Mouse (Mus musculus) forebrain, embryonic 11.5 days (tissue): ENCODE measurements around the gene Hdac9. TPM values are rescaled to one million over a fixed set of nuclear protein-coding genes. Genes with fewer than 3 reads are reported as not detected.

Experiments used
- ATAC-seq: fragments of 200-750 bp; cut with Nextera tagmentation; replicated peaks from 2 replicates; pipeline ENCODE4 v1.8.0; 2017; ENCODE audit warnings: moderate TSS enrichment; ENCODE audit not compliant: low FRiP score
- DNase-seq: peaks from one replicate; pipeline ENCODE4 v3.0.0-alpha.2; 2017; ENCODE audit warnings: low spot score
- H3K27ac ChIP-seq: fragments of 300-500 bp; sonication (generic); 2 replicates; pipeline ENCODE4 v1.5.1; 2014; ENCODE audit warnings: low read depth, low read length
- H3K27me3 ChIP-seq: fragments of 300-500 bp; sonication (generic); 2 replicates; pipeline ENCODE4 v1.6.1; 2014; ENCODE audit warnings: mild to moderate bottlenecking, low read length, mixed read lengths; ENCODE audit not compliant: control insufficient read depth, insufficient read depth
- H3K36me3 ChIP-seq: fragments of 300-500 bp; sonication (generic); 2 replicates; pipeline ENCODE4 v1.6.1; 2014; ENCODE audit warnings: mild to moderate bottlenecking, low read length, moderate library complexity, mixed read lengths; ENCODE audit not compliant: control insufficient read depth, insufficient read depth
- H3K4me1 ChIP-seq: fragments of 300-500 bp; sonication (generic); replicated peaks from 2 replicates; pipeline ENCODE4 v1.6.1; 2014; ENCODE audit warnings: low read length, mixed read lengths; ENCODE audit not compliant: control insufficient read depth, insufficient read depth
- H3K4me2 ChIP-seq: fragments of 300-500 bp; sonication (generic); 2 replicates; pipeline ENCODE4 v1.6.1; 2014; ENCODE audit warnings: low read depth, mild to moderate bottlenecking, low read length, moderate library complexity, mixed read lengths; ENCODE audit not compliant: severe bottlenecking
- H3K4me3 ChIP-seq: fragments of 300-500 bp; sonication (generic); 2 replicates; pipeline ENCODE4 v1.5.1; 2014; ENCODE audit warnings: low read depth, low read length
- H3K9ac ChIP-seq: fragments of 300-500 bp; sonication (generic); 2 replicates; pipeline ENCODE4 v1.6.1; 2014; ENCODE audit warnings: low read length
- H3K9me3 ChIP-seq: fragments of 300-500 bp; sonication (generic); 2 replicates; pipeline ENCODE4 v1.6.1; 2016; ENCODE audit warnings: low read length, mixed read lengths; ENCODE audit not compliant: control insufficient read depth
- WGBS: fragments of 180-500 bp; shearing (Covaris S2); extraction: QIAGEN DNeasy Blood & Tissue Kit; methylation state at CpG from one replicate; pipeline ENCODE4 v1.1.7; 2014; 5-methylcytosine and 5-hydroxymethylcytosine counted together
- polyA plus RNA-seq: library from polyadenylated mRNA; unstranded; fragments of >200 nt; fragmentation: Nextera tagmentation; extraction: Ambion mirVana; gene quantifications from 2 replicates; pipeline ENCODE4 v1.2.1, GENCODE M21; 2014

The Hdac9 gene
- polyA plus RNA-seq, 1 experiment from 2014 or later = 9.6 TPM

- ATAC-seq (no peak), DNase-seq (no peak)
- 72% methylated on average over 14 of the region's 14 CpGs for WGBS
Observed at GRCm38 (mm10) chr12:34714266-34714939, 202.5 kb downstream of the Hdac9 start.

DNA sequence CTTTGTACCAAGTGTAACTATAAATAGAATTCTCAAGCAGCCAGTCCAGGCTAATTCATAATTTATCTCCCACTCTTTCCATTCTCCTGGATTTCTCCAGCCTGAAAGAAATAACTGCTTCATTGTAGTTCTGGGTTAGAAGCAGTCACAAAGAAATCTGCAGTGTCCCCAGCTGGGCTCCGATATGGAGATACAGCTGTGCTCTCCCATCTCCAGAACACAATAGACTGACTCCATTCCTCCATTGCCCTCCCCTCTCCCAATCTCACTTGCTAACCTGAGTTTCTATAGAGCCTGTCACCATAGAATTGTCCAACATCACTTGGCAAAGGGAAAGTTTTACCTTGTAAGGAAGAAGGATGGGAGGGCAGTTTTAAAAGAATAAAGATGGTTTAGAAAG lies 218.9 kb downstream of the Hdac9 start:
- Histone ChIP-seq H3K4me1 (0 out of 2 replicates have a peak, but pooled peaks cover 2% of the 10 kb centered on the region), H3K27me3 (no peaks in the 10 kb centered on the region), H3K9ac (no peak overlapping the region), H3K4me2 (no peak overlapping the region), H3K9me3 (no peaks in the 10 kb centered on the region), H3K36me3 (no peaks in the 10 kb centered on the region), H3K4me3 (no peak overlapping the region), H3K27ac (no peak overlapping the region)
- DNase-seq = no peak
- WGBS = 43% methylated on average over 1 of the region's 1 CpGs
- ATAC-seq = no peak

More at GRCm38 (mm10) chr12:34714266-34714939, 202.5 kb downstream of the Hdac9 start:
- no peak overlapping the region for H3K4me3 ChIP-seq
- H3K27ac ChIP-seq = no peak overlapping the region
- no peaks in the 10 kb centered on the region for H3K4me1 ChIP-seq
- no peak overlapping the region for H3K9ac ChIP-seq
- no peaks in the 10 kb centered on the region for H3K36me3 ChIP-seq
- no peak overlapping the region for H3K4me2 ChIP-seq
- H3K27me3 ChIP-seq = no peaks in the 10 kb centered on the region
- H3K9me3 ChIP-seq = no peaks in the 10 kb centered on the region

GRCm38 (mm10) chr12:34696736-34697135 lies 220.2 kb downstream of the Hdac9 start:
- WGBS = 88% methylated on average over 1 of the region's 1 CpGs
- 0 out of 2 replicates have a peak, but pooled peaks cover 2% of the 10 kb centered on the region for H3K4me1 ChIP-seq
- DNase-seq (no peak), ATAC-seq (no peak)
- no peaks in the 10 kb centered on the region for H3K36me3 ChIP-seq
- no peaks in the 10 kb centered on the region for H3K9me3 ChIP-seq
- no peak overlapping the region for H3K4me2 ChIP-seq
- no peaks in the 10 kb centered on the region for H3K27me3 ChIP-seq
- H3K4me3 ChIP-seq = no peak overlapping the region
- no peak overlapping the region for H3K27ac ChIP-seq
- H3K9ac ChIP-seq = no peak overlapping the region

DNA sequence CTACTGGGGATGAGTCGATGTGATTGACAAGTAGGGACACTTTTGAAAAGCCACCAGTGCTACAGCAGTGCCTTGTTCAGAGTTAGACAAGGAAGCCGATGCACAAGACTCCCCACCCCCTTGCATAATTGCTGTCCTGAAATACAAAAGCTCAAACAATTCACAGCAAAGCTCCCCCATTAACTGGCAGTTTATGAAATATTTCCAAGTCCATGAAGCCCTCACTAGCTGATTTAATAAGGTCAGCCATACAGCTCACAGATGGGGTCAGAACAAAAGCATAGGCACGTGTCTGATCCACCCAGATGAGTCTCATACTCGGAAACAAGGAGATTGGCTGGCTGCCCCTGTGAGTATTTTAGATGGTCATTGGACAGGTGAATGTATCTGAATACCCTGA lies 228.0 kb downstream of the Hdac9 start:
- Histone ChIP-seq H3K27ac (no peak overlapping the region), H3K4me3 (no peak overlapping the region), H3K36me3 (no peaks in the 10 kb centered on the region), H3K9ac (no peak overlapping the region), H3K4me2 (no peak overlapping the region), H3K27me3 (no peaks in the 10 kb centered on the region), H3K4me1 (no peaks in the 10 kb centered on the region), H3K9me3 (no peaks in the 10 kb centered on the region)
- WGBS = 67% methylated on average over 4 of the region's 4 CpGs
- DNase-seq (no peak), ATAC-seq (no peak)

DNA sequence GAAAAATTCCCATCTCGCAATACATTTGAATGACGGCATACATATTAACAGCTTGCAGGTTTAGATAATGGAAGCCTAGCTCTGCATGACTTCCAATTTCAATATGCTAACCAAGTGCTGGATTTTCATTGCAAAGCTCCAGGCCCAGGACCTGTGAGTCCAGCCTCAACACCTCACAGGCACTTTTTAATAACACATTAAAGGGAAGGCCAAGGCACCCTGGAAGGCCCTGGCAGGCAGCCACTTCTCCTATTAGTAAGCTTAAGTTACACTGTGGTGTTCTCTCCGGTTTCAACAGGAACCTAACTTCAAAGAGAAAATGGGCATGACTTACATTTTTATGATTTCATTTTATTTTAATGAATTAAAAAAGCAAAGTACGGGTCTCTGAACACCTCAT lies 233.5 kb downstream of the Hdac9 start:
- H3K27me3 ChIP-seq = no peaks in the 10 kb centered on the region
- H3K36me3 ChIP-seq = no peaks in the 10 kb centered on the region
- DNase-seq = peak; percentile 55
- H3K4me2 ChIP-seq = no peak overlapping the region
- H3K9me3 ChIP-seq = no peaks in the 10 kb centered on the region
- 57% methylated on average over 4 of the region's 4 CpGs for WGBS
- no peak overlapping the region for H3K4me3 ChIP-seq
- no peak overlapping the region for H3K27ac ChIP-seq
- ATAC-seq = peak; percentile 39; the same call in 1 of the 2 replicates
- no peaks in the 10 kb centered on the region for H3K4me1 ChIP-seq
- no peak overlapping the region for H3K9ac ChIP-seq

DNA sequence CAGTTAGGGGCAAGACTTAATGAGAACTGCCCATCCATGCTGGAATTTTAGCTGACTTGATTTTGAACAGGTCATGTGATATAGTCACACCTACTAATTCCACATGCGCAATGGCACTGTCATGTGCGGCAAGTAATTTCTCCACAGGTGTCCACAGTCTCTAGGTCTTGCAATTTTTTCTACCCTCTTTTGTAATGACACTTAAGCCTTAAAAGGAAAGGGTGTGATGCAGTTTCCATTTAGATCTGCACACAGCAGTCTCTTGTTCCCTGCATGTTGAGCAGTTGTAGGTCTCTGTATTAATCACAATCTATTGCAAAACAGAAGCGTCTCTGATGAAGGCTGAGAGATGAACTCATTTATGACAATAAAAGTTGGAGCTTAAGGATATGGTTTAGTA lies 234.2 kb downstream of the Hdac9 start:
- no peaks in the 10 kb centered on the region for H3K9me3 ChIP-seq
- no peaks in the 10 kb centered on the region for H3K27me3 ChIP-seq
- no peaks in the 10 kb centered on the region for H3K36me3 ChIP-seq
- DNase-seq = no peak
- H3K4me3 ChIP-seq = no peak overlapping the region
- no peaks in the 10 kb centered on the region for H3K4me1 ChIP-seq
- no peak overlapping the region for H3K4me2 ChIP-seq
- ATAC-seq = no peak
- H3K9ac ChIP-seq = no peak overlapping the region
- no peak overlapping the region for H3K27ac ChIP-seq
- WGBS = 88% methylated on average over 3 of the region's 3 CpGs

- WGBS = 44% methylated on average over 5 of the region's 5 CpGs
- Histone ChIP-seq H3K27me3 (no peaks in the 10 kb centered on the region), H3K4me2 (no peak overlapping the region), H3K9me3 (no peaks in the 10 kb centered on the region), H3K9ac (no peak overlapping the region), H3K27ac (no peak overlapping the region), H3K4me3 (no peak overlapping the region), H3K36me3 (no peaks in the 10 kb centered on the region), H3K4me1 (no peaks in the 10 kb centered on the region)
- DNase-seq (no peak), ATAC-seq (no peak)
Observed at GRCm38 (mm10) chr12:34680576-34680975, 236.3 kb downstream of the Hdac9 start.

DNA sequence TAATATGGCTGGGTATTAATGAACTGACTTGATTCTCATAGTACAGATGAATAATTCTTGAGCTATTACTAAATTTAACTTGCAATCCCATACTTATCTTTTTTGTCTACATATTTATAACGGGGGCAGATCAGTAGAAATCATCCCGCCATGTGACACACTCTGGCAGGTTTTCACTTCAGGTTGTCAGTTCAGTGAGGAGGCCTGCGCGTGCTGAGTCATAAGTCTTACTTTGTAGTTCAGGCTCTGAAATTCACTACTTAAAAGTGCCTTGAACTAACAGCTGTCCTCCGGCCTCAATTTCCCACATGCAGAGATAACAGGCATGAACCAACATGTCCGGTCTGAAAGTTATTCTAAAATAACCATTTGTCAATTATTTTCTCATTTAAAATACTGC lies 239.8 kb downstream of the Hdac9 start:
- Histone ChIP-seq H3K27ac (no peak overlapping the region), H3K4me1 (no peaks in the 10 kb centered on the region), H3K27me3 (no peaks in the 10 kb centered on the region), H3K36me3 (no peaks in the 10 kb centered on the region), H3K4me3 (no peak overlapping the region), H3K9ac (no peak overlapping the region), H3K4me2 (no peak overlapping the region), H3K9me3 (no peaks in the 10 kb centered on the region)
- 91% methylated on average over 6 of the region's 6 CpGs for WGBS
- DNase-seq (no peak), ATAC-seq (no peak)

DNA sequence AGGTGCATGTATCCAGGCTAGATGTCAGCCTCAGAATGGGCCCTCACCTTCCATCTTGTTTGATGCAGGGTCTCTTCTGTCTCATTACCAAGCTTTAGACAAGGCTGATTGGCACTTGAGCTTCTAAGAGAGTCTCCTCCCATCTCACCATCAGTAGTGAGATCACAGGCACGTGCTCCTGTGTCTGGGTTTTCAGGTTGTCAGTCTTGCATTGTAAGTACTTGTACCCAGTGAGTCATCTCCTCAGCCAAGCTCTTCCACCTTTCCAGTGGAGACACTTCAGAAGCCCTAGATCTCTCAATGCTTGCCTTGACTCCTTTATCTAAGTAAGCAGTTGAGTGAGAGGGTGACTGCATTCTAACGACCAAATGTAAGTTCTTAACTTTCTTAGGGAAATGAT lies 242.7 kb downstream of the Hdac9 start:
- no peak overlapping the region for H3K9ac ChIP-seq
- H3K27me3 ChIP-seq = no peaks in the 10 kb centered on the region
- H3K9me3 ChIP-seq = no peaks in the 10 kb centered on the region
- H3K27ac ChIP-seq = no peak overlapping the region
- no peak overlapping the region for H3K4me2 ChIP-seq
- H3K4me3 ChIP-seq = no peak overlapping the region
- 71% methylated on average over 2 of the region's 2 CpGs for WGBS
- DNase-seq (no peak), ATAC-seq (no peak)
- H3K36me3 ChIP-seq = no peaks in the 10 kb centered on the region
- H3K4me1 ChIP-seq = no peaks in the 10 kb centered on the region
